Mouse (Mus musculus): ENCODE measurements at regions not wholly inside any gene's neighbourhood (a gene's known extent, or its start where the extent isn't known, plus 50 kb on each side); places are given as distances from the start of the nearest gene placed in this dataset.

- TF ChIP-seq CTCF (IDR thresholded peaks at IDR 0.05; ENCODE audit: borderline replicate concordance, insufficient read depth, low read depth, low read length) (no peak), POLR2A (IDR thresholded peaks at IDR 0.05; ENCODE audit: borderline replicate concordance, insufficient read depth, low read length) (no peak)
Measured at GRCm38 (mm10) chr2:17183696-17184095, 547.6 kb downstream of the Nebl start.

Measured in cerebellum, adult 2 months (tissue).